Mouse (Mus musculus) thymus, postnatal 14 days (tissue): ENCODE measurements around the gene Cir1.
A peak's percentile ranks its signal among the peaks of the same experiment; 100 is the strongest.

Experiments used
- DNase-seq: peaks from one replicate; pipeline ENCODE4 v3.0.0; 2021

The Cir1 gene

DNA sequence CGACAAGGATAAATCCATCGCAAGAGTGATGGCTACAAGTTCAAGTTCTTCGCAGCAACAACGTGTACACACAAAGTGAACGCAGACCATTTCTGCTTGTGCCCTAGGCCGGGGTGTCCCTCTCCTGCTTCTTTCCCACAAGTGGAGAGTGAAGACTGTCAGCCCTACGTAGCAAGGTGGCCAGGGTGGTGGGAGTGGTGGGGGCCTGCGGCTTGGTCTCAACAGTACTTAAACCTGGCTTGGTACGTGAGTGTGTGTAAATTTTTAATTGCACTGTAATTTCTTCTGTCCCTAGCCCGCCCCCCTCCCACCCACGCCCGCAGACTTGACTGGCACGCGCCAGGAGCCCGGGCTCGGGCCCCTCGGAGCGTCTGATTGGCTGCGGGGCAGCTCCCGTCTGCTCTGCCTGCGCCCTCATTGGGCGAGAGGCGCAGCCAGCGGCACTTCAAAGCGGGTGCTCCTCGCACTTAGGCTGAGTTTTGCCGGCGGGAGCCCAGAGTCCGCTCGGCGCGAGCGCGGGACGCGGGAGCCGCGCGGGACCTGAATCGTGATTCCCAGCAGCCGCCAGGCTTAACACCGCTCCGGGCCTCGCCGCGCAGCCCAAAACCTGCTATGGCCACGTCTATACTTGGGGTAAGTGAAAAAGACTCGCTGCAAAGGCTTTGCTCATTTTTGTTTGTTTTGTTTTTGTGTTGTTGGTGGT is 40.9 kb downstream of the Cir1 start, which contains the start of gene Sp9:
Gene Sp9 (plus strand): TSS at position 467 of the 703 bp plus-strand sequence.
- peak; percentile 85 for DNase-seq

DNA sequence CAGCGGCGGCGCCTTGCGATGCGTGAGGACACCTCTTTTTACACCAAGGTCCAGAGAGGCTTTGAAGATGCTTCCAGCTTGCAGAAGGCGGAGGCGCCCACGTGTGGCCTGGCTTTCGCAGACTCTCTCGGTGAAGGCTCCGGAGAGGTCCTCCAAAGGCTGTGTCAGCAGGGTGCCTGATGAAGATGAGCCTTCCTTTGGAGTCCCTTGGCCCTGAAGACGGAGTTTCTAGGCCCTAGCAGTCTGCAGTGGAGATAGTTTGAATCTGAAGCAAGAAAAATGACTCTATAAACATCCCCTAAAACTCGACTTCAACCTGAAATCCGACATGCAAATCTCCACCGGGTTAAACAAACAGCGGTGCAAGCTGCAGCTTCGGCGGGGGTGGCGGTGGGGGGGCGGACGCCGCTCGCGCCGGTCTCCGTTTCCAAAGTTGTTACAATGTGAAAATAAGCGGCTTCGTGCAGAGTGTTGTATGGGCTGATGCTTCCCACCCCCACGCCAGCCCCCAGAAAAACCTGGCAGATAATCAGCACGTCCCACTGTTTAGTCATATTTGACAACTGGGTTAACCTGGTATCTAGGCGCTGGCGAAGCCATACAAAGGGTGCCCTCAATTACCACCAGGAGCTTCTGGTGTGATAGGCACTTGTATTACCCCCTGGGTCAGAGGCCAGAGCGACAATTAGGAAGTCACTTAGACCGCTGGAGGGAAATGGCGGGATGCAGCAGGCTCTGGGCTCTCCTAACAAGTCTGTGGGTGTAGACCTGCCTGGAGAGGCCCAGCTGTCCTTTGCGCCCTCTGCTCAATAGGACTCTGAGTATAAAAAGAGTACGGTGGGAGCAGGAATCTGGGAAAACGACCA is 41.7 kb downstream of the Cir1 start:
- peak; percentile 21 for DNase-seq

DNA sequence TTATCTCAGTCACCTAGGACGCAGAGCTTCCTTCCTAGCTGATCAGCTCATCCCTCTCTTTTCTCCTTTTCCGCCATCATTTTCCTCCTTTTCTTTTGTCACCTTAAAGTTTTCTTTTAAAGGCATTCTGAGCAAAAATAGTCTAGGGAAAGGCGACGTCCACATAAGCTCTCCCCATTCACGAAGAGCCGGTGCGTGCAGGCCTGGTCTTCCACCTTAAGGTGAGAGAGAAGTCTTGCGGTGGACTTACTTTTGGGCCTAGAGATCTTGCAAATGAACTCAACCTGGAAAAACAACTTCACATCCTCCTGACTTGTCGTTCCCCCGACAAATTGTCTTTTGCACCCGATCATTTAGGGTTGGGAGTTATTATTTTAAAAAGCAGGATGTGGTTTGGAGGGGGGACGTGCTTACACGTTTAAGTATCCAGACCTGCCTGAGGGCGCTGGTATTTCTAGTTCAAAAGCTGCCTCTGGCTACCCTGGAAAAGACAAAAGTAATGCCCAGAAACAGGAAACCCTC is 42.4 kb downstream of the Cir1 start:
- DNase-seq = no peak

DNA sequence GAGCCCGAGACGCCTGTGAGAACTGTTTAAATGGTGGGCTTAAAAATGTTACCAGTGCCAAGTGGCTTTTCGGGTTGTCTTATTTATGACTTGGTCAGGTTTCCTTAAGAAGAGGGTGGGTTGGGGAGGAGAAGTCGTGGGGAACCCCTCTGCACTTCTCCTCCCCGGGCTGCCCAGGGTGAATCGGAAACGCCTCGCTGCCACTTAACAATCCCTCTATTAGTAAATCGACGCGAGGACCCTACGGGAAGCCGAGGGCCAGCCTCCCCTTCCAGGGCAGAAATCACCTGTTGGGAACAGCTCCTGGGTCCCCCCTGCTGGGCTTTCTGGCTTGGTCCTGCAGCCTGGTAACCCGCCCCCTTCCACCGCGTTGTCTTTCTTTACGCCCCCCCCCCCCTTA is 42.8 kb downstream of the Cir1 start:
- DNase-seq = no peak

DNA sequence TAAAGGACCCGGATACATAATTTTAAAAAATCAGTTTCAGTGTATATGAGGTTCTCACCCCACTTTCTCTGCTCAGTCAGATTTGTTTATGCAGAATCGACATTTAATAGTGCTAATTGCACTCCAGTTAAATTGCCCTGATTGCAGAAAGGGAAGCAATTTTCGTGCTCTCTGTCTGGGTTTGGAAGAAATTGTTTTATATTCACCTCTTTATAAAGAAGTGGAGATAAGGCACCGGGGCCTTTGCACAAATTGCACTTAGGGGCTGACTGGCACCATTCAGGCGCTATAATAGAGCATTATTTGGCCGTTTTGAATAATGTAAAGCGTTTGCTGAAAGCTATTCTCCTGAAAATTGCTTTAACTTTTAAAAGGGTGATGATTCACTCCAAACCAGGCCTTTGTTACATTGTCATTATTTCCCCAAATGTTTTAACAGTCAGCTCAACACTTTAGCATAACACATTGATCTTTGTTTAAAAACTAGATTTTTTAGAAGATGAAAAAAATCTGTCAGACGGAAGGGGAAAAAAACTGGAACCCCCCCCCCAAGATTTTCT is 43.6 kb downstream of the Cir1 start:
- DNase-seq = no peak

DNA sequence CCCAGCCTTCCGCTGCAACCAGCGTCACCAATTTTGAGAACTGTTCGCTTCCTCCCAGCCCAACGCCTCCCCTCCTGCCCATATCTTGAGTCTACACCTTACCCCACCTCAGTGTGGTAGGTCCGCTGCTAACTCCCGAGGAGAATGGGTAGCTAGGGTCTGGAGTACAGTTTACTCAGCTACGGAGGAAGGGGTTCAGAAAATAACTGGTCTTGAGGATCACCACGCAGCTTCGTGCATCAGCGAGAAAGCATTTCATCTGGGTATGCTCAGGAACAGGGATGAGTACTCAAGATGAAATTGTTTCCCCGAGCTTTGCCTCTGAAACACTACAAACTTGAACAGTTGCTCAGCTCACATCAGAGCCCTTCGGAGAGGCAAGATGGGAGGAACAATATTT is 44.2 kb downstream of the Cir1 start:
- no peak for DNase-seq

DNA sequence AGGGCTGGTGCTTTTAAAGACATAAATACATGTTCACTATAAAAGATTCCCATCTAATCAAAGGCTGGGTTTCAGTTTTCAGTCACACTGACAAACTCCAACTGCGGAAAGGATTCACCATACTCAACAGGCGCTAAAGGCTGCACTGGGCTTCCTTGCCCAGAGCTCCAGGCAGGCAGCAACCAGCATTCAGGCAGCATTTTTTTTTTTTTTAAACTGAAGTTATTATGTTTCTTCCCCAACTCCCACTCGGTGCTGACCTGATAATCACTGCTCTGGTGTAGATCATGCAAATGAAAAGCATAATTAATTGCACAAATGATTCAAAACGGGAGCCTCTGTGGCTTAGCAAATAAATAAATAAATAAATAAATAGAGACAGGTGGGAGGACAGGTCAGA is 44.7 kb downstream of the Cir1 start:
- DNase-seq = no peak

DNA sequence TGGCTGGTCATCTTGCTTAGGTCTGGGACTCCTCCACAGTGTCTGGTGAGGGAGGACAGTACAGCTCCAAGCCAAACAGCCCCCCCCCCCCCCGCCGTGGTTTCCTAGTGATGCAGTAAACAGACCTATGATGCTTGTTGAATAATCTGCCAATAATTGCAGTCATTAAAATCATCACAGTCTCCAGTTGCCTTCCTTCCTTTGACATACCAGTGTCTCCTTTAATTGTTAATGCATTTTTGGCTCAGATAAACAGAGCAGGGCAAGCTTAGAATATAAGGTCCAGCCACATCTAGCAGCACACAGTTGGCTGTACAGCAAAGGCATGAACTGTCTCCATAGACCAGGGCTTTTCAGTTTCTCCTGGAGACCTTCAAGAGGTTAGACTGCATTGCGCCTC is 45.3 kb downstream of the Cir1 start:
- no peak for DNase-seq

DNA sequence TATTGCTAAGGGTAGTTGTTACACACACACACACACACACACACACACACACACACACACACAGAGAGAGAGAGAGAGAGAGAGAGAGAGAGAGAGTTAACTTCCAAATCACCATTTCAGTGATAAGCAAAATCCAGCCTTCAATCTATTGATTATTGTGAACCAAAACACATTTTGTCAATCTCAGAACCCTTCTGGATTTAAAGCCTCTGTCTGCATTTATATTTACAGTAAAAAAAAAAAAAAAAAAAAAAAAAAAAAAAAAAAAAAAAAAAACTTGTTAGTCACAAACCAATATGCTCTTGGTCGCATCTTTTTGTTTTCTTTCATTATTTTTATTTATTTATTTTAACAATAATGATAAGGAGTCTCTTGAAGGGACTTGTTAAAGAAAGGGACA is 45.9 kb downstream of the Cir1 start:
- no peak for DNase-seq

DNA sequence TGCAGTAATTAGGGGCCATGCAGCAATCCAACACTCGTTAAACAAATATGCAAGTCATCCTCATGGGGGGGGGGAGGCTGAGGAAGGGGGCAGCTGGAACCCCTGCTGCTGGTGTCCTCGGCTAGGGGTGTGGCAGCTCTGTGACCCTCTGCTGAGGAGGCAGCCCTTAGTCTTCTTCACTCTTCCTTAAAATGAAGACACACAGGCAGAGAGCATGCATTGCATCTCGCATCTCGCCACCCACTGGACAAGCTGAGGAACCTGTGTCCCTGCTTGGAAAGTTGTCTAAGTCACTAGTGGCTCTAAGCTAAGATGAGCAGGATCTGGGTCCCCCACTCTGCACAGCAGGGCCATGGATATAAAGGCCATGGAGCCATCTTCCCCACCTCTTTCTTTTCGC is 46.5 kb downstream of the Cir1 start:
- DNase-seq = no peak

DNA sequence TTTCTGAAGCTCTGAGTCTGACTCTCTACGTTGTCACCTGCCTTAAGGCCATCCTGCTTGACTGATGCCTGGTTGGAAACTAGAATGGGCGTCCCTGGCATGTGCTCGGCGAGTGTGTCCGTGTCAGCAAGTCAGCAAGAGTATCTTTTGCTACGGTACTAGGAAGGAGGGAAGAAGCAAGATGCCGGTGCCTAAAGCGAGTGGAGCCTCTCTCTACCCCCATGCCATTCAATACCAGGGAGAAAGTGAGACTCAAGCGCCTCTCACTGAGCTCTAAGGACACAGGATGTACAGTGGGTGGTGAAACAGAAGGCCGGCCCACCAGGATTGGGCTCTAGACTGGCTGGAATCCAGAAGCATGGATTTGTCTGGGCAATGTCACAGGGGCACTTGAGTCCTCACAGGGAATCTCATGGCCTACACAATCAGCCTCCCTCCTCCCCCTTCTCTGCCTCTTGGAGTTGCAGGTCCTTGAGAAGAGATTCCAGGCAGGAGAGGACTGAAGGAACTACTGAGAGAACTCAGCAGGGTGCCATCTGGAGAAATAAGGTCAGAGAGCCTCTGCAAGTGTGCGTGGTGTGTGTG is 47.8 kb downstream of the Cir1 start:
- no peak for DNase-seq

DNA sequence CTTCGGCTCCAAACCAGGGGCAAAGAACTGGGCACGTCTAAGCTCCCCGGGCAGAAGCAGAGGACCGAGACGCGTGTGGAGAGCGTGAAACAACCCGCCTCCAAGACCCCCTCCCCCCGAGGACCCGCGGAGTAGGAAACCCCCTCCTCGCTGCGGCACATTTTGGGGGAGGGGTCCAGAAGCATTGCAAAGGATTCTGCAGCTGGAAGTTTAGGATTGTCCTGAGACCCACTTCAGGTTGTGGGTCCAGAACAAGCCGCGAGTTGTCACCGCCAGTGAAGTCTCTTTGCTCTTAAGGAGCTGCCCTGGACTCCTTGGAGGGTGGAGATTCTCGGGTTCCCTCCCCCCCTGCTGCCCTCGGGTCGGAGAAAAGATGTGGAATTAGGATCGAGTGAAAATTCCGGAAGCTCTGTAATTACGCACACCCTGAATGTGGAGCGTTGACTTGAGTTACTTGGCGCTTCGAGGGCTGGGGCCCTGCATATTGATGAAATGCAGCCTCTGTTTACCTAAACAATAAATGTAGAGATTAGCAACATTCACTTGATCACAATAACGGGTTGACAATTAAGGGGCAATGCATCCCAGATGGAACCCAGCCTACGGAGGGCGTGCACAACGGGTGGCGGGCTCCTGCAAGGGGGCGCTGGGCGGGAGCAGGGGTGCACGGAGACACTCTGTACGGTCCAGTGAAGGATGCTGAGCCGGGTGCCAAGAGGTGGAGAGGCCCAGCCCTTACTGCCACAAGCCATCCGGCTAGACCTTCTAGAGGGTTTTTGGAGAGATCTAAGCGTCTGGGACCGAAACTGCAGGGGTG is 48.5 kb downstream of the Cir1 start:
- no peak for DNase-seq

DNA sequence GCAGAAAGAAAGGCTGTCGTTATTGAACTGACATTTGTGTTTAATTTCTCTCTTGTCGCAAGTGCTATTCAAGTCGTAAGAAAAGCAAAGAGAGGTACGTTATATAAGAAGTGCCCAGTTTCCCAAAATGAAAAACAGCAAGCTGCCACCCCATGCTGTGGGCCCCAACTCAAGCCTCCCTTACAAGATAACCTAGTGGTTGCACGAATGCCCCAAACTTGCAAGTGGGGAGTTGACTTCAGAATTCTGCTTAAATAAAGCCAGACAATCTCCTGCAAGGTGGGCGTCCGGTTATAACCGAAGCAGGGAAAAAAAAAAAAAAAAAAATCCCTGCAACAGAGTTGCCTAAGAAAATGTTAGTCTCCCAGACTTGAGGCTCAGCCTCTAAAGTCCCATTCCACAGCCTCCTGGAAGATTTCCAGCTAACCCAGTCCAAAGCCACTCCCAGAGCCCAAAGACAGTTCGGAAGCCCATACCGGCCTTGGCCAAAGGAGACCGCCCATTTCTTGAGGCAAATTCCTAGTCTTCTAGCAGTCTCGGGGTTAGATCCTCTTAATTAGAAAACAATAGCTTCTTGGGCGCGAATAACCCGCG is 49.2 kb downstream of the Cir1 start:
- no peak for DNase-seq

DNA sequence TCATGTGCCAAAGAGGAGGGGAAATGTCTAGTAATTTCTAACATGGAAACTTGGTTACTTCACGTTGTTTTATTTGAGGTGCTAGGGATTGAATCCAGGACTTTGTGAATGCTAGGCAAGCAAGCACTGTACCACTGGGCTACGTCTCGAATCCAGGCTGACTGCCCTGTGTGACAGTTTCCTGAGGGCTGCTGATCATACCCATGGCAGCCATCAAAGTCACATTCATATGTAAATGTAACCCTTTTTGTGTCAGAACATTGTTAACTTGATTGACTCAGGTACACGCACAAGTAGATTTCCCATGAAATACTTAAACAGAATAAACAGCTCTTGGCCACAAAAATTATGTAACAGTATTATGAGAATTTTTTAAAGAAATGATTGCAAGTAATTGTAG is 63.8 kb downstream of the Cir1 start:
- no peak for DNase-seq

DNA sequence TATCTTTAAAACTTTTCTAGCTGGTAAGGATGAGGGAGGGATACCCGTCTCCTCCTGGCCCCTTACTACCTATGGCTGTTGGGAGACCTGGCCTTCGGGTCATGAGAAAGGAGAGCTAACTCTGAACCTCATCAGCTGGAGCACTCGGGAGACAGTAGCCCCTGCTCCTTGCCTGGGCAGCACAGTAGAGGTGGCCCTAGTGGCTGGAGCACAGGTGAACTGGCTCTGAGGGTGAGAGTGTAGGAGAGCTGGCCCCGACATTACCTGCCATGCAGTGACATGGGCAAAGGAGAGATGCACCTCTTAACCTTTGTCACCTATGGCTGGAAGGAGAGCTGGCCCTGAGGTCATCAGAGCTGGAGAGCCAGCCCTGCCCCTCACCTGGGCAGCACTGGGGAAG is 71.2 kb downstream of the Cir1 start:
- no peak for DNase-seq
